Mouse (Mus musculus) midbrain, embryonic 15.5 days (tissue): ENCODE measurements at regions not wholly inside any gene's neighbourhood (a gene's known extent, or its start where the extent isn't known, plus 50 kb on each side); places are given as distances from the start of the nearest gene placed in this dataset.
A peak's percentile ranks its signal among the peaks of the same experiment; 100 is the strongest.
"Not testable (repeated sequence)": the region's sequence is repeated elsewhere in the genome, so short reads cannot be mapped to it uniquely, and the experiment has no call there.

ENCODE experiments used
- ATAC-seq: fragments of 200-750 bp; cut with Nextera tagmentation; replicated peaks from 2 replicates; pipeline ENCODE4 v1.8.0; 2017; ENCODE audit warnings: moderate TSS enrichment
- H3K27ac ChIP-seq: fragments of 300-500 bp; sonication (generic); 2 replicates; pipeline ENCODE4 v1.5.1; 2015; ENCODE audit warnings: mild to moderate bottlenecking, inconsistent platforms
- H3K27me3 ChIP-seq: fragments of 300-500 bp; sonication (generic); replicated peaks from 2 replicates; pipeline ENCODE4 v1.6.1; 2015; ENCODE audit warnings: inconsistent platforms
- H3K36me3 ChIP-seq: fragments of 300-500 bp; sonication (generic); replicated peaks from 2 replicates; pipeline ENCODE4 v1.6.1; 2015; ENCODE audit warnings: inconsistent platforms
- H3K4me1 ChIP-seq: fragments of 300-500 bp; sonication (generic); 2 replicates; pipeline ENCODE4 v1.6.1; 2015; ENCODE audit warnings: inconsistent platforms
- H3K4me2 ChIP-seq: fragments of 300-500 bp; sonication (generic); 2 replicates; pipeline ENCODE4 v1.6.1; 2015; ENCODE audit warnings: inconsistent platforms, mild to moderate bottlenecking, moderate library complexity
- H3K4me3 ChIP-seq: fragments of 300-500 bp; sonication (generic); 2 replicates; pipeline ENCODE4 v1.5.1; 2015; ENCODE audit warnings: mild to moderate bottlenecking, inconsistent platforms
- H3K9ac ChIP-seq: fragments of 300-500 bp; sonication (generic); 2 replicates; pipeline ENCODE4 v1.6.1; 2015; ENCODE audit warnings: mild to moderate bottlenecking, inconsistent platforms
- H3K9me3 ChIP-seq: fragments of 300-500 bp; sonication (generic); 2 replicates; pipeline ENCODE4 v1.6.1; 2016; ENCODE audit warnings: inconsistent platforms
- WGBS: fragments of 180-500 bp; shearing (Covaris S2); methylation state at CpG from one replicate; pipeline ENCODE4 v1.1.7; 2015; ENCODE audit warnings: mixed read lengths; 5-methylcytosine and 5-hydroxymethylcytosine counted together

GRCm38 (mm10) chr10:22556401-22556800 lies 88.4 kb upstream of the Slc2a12 start:
- not testable (repeated sequence) for H3K9ac ChIP-seq, H3K9me3 ChIP-seq, H3K4me1 ChIP-seq, H3K27ac ChIP-seq, H3K4me2 ChIP-seq, H3K36me3 ChIP-seq, ATAC-seq, H3K4me3 ChIP-seq, H3K27me3 ChIP-seq
- WGBS, result 85% methylated on average over 2 of the region's 2 CpGs

DNA sequence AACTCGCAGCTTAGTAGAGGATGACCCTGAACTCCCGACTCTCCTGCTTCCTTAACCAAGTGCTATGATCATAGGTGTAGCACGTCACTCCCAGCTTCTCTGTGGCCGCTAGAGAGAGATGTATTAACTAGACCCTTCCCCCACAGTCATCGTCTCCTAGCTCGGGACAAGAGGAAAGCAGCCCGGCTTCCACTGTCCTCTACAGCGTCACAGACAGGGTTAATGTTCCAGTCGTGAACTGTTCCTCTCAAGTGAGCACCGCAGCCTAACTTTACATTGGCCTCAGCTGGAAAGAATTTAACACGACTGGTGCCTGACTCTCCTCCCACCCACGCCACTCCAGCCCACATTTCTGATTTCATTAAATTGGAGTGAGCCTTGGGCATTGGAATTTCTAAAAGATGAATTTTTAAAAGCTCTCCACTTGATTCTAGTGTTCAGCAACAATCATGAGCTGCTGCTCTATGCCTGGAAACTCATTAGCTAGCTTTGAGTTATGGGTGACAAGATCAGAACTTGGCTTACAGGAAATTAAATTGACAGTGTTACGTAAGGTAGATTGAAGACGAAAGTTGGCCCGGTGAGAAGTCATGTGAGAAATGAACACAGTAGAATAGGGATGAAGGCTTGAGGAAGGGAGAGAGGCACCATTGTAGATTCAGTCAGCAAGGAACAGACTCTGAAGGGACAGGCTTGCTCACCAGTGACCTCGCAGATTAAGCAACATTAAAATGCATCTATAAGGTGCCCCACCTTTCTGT lies 75.4 kb upstream of the Slc2a12 start:
- not testable (repeated sequence) for H3K9me3 ChIP-seq, H3K4me1 ChIP-seq, H3K27me3 ChIP-seq, H3K36me3 ChIP-seq, H3K9ac ChIP-seq, H3K4me3 ChIP-seq, H3K27ac ChIP-seq, H3K4me2 ChIP-seq
- 72% methylated on average over 16 of the region's 16 CpGs for WGBS
- ATAC-seq, result 0 out of 2 replicates have a peak, but pooled peaks have one; percentile 23

DNA sequence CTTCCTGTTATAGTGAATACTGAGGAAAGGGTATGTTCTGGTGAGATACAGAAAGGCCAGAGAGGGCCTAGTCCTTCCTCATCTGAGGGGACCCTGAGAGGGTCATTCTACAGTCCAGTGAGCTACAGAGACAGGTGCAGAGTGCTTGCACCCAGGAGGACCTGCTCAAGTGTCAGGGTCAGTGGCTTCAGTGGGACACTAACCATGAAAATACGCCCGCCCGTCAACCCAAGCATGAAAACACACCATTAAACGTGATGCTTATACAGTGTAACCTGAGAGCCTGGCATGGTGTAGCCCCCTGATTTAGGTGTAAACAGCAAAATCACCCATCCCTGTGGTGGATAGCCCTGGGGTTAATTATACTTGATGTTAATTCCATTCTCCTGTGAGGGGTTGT lies 70.8 kb upstream of the Slc2a12 start:
- H3K36me3 ChIP-seq, H3K9ac ChIP-seq, H3K4me2 ChIP-seq, ATAC-seq, H3K27me3 ChIP-seq, H3K27ac ChIP-seq, H3K4me3 ChIP-seq, H3K4me1 ChIP-seq, H3K9me3 ChIP-seq: not testable (repeated sequence)
- WGBS, result 96% methylated on average over 4 of the region's 4 CpGs

DNA sequence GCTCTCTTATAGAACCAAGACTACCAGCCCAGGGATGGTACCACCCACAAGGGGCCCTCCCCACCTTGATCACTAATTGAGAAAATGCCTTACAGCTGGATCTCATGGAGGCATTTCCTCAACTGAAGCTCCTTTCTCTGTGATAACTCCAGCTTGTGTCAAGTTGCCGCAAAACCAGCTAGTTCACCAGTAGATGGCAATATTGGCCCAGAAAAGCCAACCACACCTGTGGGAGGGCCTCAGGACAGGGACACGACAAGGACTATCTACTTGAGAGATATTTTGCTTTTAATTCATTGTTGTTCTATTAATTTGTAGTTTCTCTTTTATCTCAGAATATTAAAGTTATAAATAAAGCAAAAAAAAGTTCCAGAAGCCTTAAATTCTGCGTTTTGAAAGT lies 65.4 kb upstream of the Slc2a12 start:
- not testable (repeated sequence) for H3K27me3 ChIP-seq, H3K9me3 ChIP-seq, H3K36me3 ChIP-seq, H3K4me3 ChIP-seq, H3K27ac ChIP-seq, H3K9ac ChIP-seq, H3K4me1 ChIP-seq, H3K4me2 ChIP-seq
- 10% methylated on average over 3 of the region's 3 CpGs for WGBS
- ATAC-seq, result peak; percentile 89

DNA sequence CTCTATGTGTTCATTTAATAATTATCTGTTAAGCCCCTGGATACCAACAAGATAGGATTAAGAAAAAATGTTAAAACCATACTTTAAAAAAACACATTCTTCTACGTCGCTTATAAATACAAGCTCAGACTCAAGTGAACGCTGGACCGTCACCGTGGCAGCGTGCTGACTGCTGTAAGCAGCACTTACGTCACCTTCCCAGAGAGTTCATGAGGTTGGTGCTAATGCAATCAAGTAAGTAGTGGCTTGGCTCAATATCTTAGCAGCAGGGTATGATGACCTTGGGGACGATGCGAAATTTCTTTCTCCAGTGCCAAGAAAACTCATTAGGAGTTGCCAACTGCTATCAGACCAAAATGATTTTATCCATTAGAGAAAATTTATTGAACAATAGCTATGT lies 63.5 kb upstream of the Slc2a12 start:
- ATAC-seq, H3K9ac ChIP-seq, H3K27me3 ChIP-seq: not testable (repeated sequence)

DNA sequence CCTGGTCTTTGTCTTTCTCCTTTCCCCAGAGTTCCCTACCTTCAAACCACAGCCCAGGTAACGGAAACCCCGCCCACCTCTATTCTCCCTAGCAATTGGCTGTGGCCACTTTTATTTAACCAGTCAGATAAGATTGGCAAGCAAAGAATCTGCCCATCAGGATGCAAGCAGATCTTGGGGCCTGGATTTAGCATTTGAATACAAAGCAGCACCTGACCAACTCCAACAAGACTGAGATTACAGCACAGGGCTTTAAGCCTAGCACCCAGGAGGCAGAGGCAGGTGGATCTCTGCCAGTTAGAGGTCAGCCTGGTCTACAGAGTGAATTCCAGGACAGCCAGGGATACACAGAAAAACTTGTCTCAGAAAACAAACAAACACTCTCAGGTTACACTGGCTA lies 61.5 kb upstream of the Slc2a12 start:
- not testable (repeated sequence) for H3K9me3 ChIP-seq, H3K4me3 ChIP-seq, H3K27me3 ChIP-seq, H3K4me2 ChIP-seq, ATAC-seq, H3K27ac ChIP-seq, H3K36me3 ChIP-seq, H3K4me1 ChIP-seq, H3K9ac ChIP-seq
- 93% methylated on average over 2 of the region's 2 CpGs for WGBS

More for the DNA sequence above, 63.5 kb upstream of the Slc2a12 start:
- H3K4me3 ChIP-seq, H3K4me2 ChIP-seq, H3K4me1 ChIP-seq, H3K27ac ChIP-seq, H3K9me3 ChIP-seq, H3K36me3 ChIP-seq: not testable (repeated sequence)
- 75% methylated on average over 9 of the region's 9 CpGs for WGBS

- not testable (repeated sequence) for H3K4me1 ChIP-seq, H3K4me3 ChIP-seq, H3K4me2 ChIP-seq, ATAC-seq, H3K9ac ChIP-seq, H3K27ac ChIP-seq, H3K9me3 ChIP-seq, H3K27me3 ChIP-seq, H3K36me3 ChIP-seq
- 97% methylated on average over 1 of the region's 1 CpGs for WGBS
Observed at GRCm38 (mm10) chr10:22588587-22588986, 56.2 kb upstream of the Slc2a12 start.

GRCm38 (mm10) chr10:22591664-22592063 lies 53.1 kb upstream of the Slc2a12 start:
- H3K27ac ChIP-seq, H3K4me1 ChIP-seq, H3K36me3 ChIP-seq, H3K9me3 ChIP-seq, H3K4me3 ChIP-seq, H3K9ac ChIP-seq, H3K27me3 ChIP-seq, H3K4me2 ChIP-seq: not testable (repeated sequence)
- WGBS, result 16% methylated on average over 4 of the region's 4 CpGs
- peak; percentile 84 for ATAC-seq

GRCm38 (mm10) chr10:22592189-22592603 lies 52.6 kb upstream of the Slc2a12 start:
- H3K4me2 ChIP-seq, H3K4me3 ChIP-seq, H3K4me1 ChIP-seq, H3K9ac ChIP-seq, H3K9me3 ChIP-seq, H3K36me3 ChIP-seq, H3K27ac ChIP-seq, H3K27me3 ChIP-seq: not testable (repeated sequence)
- ATAC-seq, result peak; percentile 74; the same call in 1 of the 2 replicates
- WGBS, result 0% methylated on average over 4 of the region's 4 CpGs

GRCm38 (mm10) chr10:22592752-22593151 lies 52.1 kb upstream of the Slc2a12 start:
- not testable (repeated sequence) for H3K4me3 ChIP-seq, ATAC-seq, H3K9ac ChIP-seq, H3K27ac ChIP-seq, H3K36me3 ChIP-seq, H3K4me1 ChIP-seq, H3K4me2 ChIP-seq, H3K9me3 ChIP-seq, H3K27me3 ChIP-seq
- 57% methylated on average over 6 of the region's 6 CpGs for WGBS
